Mouse (Mus musculus) hindbrain, embryonic 11.5 days (tissue): ENCODE measurements around the gene Megf11. TPM values are rescaled to one million over a fixed set of nuclear protein-coding genes. Genes with fewer than 3 reads are reported as not detected.
"Not testable (repeated sequence)": the region's sequence is repeated elsewhere in the genome, so short reads cannot be mapped to it uniquely, and the experiment has no call there.

Experiments used
- ATAC-seq: fragments of 200-750 bp; cut with Nextera tagmentation; 2 replicates; pipeline ENCODE4 v1.8.0; 2017; ENCODE audit warnings: mild to moderate bottlenecking, moderate TSS enrichment, moderate library complexity; ENCODE audit not compliant: low FRiP score
- DNase-seq: peaks from one replicate; pipeline ENCODE4 v3.0.0-alpha.2; 2015; ENCODE audit warnings: low spot score
- H3K27ac ChIP-seq: fragments of 300-500 bp; sonication (generic); 2 replicates; pipeline ENCODE4 v1.5.1; 2014; ENCODE audit warnings: mild to moderate bottlenecking, low read depth, low read length
- H3K27me3 ChIP-seq: fragments of 300-500 bp; sonication (generic); 2 replicates; pipeline ENCODE4 v1.6.1; 2014; ENCODE audit warnings: mild to moderate bottlenecking, low read length, moderate library complexity, mixed read lengths; ENCODE audit not compliant: control insufficient read depth, insufficient read depth
- H3K36me3 ChIP-seq: fragments of 300-500 bp; sonication (generic); 2 replicates; pipeline ENCODE4 v1.6.1; 2014; ENCODE audit warnings: mild to moderate bottlenecking, low read length, moderate library complexity, mixed read lengths; ENCODE audit not compliant: control insufficient read depth, insufficient read depth
- H3K4me1 ChIP-seq: fragments of 300-500 bp; sonication (generic); replicated peaks from 2 replicates; pipeline ENCODE4 v1.6.1; 2014; ENCODE audit warnings: low read length, mixed read lengths; ENCODE audit not compliant: control insufficient read depth, insufficient read depth
- H3K4me2 ChIP-seq: fragments of 300-500 bp; sonication (generic); replicated peaks from 2 replicates; pipeline ENCODE4 v1.6.1; 2014; ENCODE audit warnings: mild to moderate bottlenecking, low read depth, low read length
- H3K4me3 ChIP-seq: fragments of 300-500 bp; sonication (generic); 2 replicates; pipeline ENCODE4 v1.5.1; 2014; ENCODE audit warnings: low read depth, low read length
- H3K9ac ChIP-seq: fragments of 300-500 bp; sonication (generic); 2 replicates; pipeline ENCODE4 v1.6.1; 2014; ENCODE audit warnings: low read depth, low read length
- H3K9me3 ChIP-seq: fragments of 300-500 bp; sonication (generic); 2 replicates; pipeline ENCODE4 v1.6.1; 2016; ENCODE audit warnings: low read length; ENCODE audit not compliant: control insufficient read depth
- WGBS: fragments of 180-500 bp; shearing (Covaris S2); extraction: QIAGEN DNeasy Blood & Tissue Kit; methylation state at CpG from one replicate; pipeline ENCODE4 v1.1.7; 2014; 5-methylcytosine and 5-hydroxymethylcytosine counted together
- polyA plus RNA-seq: library from polyadenylated mRNA; unstranded; fragments of >200 nt; fragmentation: Nextera tagmentation; extraction: Ambion mirVana; gene quantifications from 2 replicates; pipeline ENCODE4 v1.2.1, GENCODE M21; 2014

Gene Megf11
- polyA plus RNA-seq, 1 experiment from 2014 or later, result 5.0 TPM

GRCm38 (mm10) chr9:64664612-64665011, 279.2 kb downstream of the Megf11 start:
- Histone ChIP-seq H3K36me3 (no peaks in the 10 kb centered on the region), H3K27me3 (no peaks in the 10 kb centered on the region), H3K4me3 (no peak overlapping the region), H3K4me2 (no peak overlapping the region), H3K4me1 (no peaks in the 10 kb centered on the region), H3K9ac (no peak overlapping the region), H3K9me3 (no peaks in the 10 kb centered on the region), H3K27ac (no peak overlapping the region)
- DNase-seq, result peak; percentile 31
- WGBS, result 19% methylated on average over 1 of the region's 1 CpGs
- no peak for ATAC-seq

- no peaks in the 10 kb centered on the region for H3K4me1 ChIP-seq
- H3K27me3 ChIP-seq, result no peaks in the 10 kb centered on the region
- H3K36me3 ChIP-seq, result no peaks in the 10 kb centered on the region
- no peaks in the 10 kb centered on the region for H3K9me3 ChIP-seq
- no peak overlapping the region for H3K27ac ChIP-seq
- ATAC-seq, result no peak
- WGBS, result 34% methylated on average over 4 of the region's 4 CpGs
- H3K4me3 ChIP-seq, result no peak overlapping the region
- DNase-seq, result peak; percentile 67
- H3K4me2 ChIP-seq, result no peak overlapping the region
- H3K9ac ChIP-seq, result no peak overlapping the region
Observed at GRCm38 (mm10) chr9:64666549-64666948, 281.1 kb downstream of the Megf11 start.

GRCm38 (mm10) chr9:64667513-64667912, 282.1 kb downstream of the Megf11 start:
- Histone ChIP-seq H3K9me3 (no peaks in the 10 kb centered on the region), H3K27ac (no peak overlapping the region), H3K4me3 (no peak overlapping the region), H3K36me3 (no peaks in the 10 kb centered on the region), H3K4me2 (no peak overlapping the region), H3K4me1 (no peaks in the 10 kb centered on the region), H3K9ac (no peak overlapping the region), H3K27me3 (no peaks in the 10 kb centered on the region)
- WGBS, result 22% methylated on average over 5 of the region's 5 CpGs
- peak; percentile 53 for DNase-seq
- ATAC-seq, result no peak

- Histone ChIP-seq H3K27ac (no peak overlapping the region), H3K36me3 (no peaks in the 10 kb centered on the region), H3K4me2 (no peak overlapping the region), H3K9me3 (no peaks in the 10 kb centered on the region), H3K9ac (no peak overlapping the region), H3K27me3 (no peaks in the 10 kb centered on the region), H3K4me1 (no peaks in the 10 kb centered on the region), H3K4me3 (no peak overlapping the region)
- 38% methylated on average over 2 of the region's 2 CpGs for WGBS
- no peak for DNase-seq
- no peak for ATAC-seq
Observed at GRCm38 (mm10) chr9:64668001-64668400, 282.6 kb downstream of the Megf11 start.

- not testable (repeated sequence) for H3K9ac ChIP-seq, DNase-seq, ATAC-seq, H3K36me3 ChIP-seq, H3K27me3 ChIP-seq, H3K4me2 ChIP-seq, H3K27ac ChIP-seq, H3K4me1 ChIP-seq, H3K9me3 ChIP-seq, H3K4me3 ChIP-seq
- 35% methylated on average over 7 of the region's 11 CpGs for WGBS
Observed at GRCm38 (mm10) chr9:64671341-64672319, 286.2 kb downstream of the Megf11 start.

- Histone ChIP-seq H3K9ac (no peak overlapping the region), H3K27me3 (no peaks in the 10 kb centered on the region), H3K4me1 (no peaks in the 10 kb centered on the region), H3K9me3 (no peaks in the 10 kb centered on the region), H3K4me3 (no peak overlapping the region), H3K27ac (peak overlapping the region; percentile 31; the same call in 1 of the 2 replicates), H3K36me3 (no peaks in the 10 kb centered on the region), H3K4me2 (no peak overlapping the region)
- ATAC-seq, result no peak
- peak; percentile 32 for DNase-seq
- 57% methylated on average over 13 of the region's 13 CpGs for WGBS
Observed at GRCm38 (mm10) chr9:64687122-64688014, 301.9 kb downstream of the Megf11 start.

DNA sequence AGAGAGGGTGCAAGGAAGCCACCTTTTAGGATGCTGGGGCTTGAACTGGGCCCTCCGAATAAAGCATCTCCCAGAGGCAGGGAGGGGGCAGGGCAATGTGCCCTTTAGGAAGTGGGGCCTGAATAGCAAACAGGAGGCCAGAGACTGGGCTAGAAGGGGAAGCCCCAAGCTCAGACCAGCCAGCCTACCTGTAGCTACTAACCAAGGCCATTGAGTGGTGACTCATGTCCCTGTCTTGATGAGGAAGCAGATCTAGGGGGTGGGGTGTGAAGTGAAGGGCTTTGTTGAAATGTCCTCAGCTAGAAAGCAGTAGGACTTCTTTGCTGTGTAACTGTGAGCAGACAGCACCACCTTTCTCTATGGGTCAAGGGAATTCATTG, 302.6 kb downstream of the Megf11 start:
- ATAC-seq, result no peak
- Histone ChIP-seq H3K4me3 (no peak overlapping the region), H3K9me3 (no peaks in the 10 kb centered on the region), H3K4me2 (no peak overlapping the region), H3K36me3 (no peaks in the 10 kb centered on the region), H3K27me3 (no peaks in the 10 kb centered on the region), H3K9ac (no peak overlapping the region), H3K4me1 (no peaks in the 10 kb centered on the region), H3K27ac (peak overlapping the region; percentile 31; the same call in 1 of the 2 replicates)
- DNase-seq, result no peak
- WGBS, result 47% methylated on average over 1 of the region's 1 CpGs

DNA sequence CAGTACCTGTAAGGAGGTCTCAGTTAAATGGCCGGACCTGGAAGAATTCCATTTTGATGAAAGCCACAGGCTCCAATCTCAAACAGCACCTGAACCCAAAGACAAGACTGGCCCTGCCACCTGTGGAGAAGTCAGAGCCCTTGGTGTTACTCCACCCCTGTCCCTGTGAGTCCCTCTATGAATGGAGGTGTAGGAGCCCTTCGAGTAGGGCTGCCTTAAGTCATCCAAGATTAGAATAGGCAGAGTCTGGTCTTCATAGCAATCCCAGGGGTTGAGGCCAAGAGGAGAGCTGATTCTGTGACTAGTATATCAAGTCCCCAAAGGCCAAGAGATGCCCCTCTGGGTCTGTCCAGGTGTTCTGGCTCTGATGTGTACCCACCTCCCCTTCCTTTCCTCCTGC, 305.3 kb downstream of the Megf11 start:
- 91% methylated on average over 2 of the region's 2 CpGs for WGBS
- Histone ChIP-seq H3K4me1 (no peaks in the 10 kb centered on the region), H3K9ac (no peak overlapping the region), H3K4me2 (no peak overlapping the region), H3K9me3 (no peaks in the 10 kb centered on the region), H3K27me3 (no peaks in the 10 kb centered on the region), H3K36me3 (no peaks in the 10 kb centered on the region), H3K27ac (no peak overlapping the region), H3K4me3 (no peak overlapping the region)
- no peak for ATAC-seq
- no peak for DNase-seq
